Mouse (Mus musculus) embryonic fibroblast, embryonic 13.5 days (primary cell): ENCODE results near the gene Gm20661.

Experiments used
- CTCF ChIP-seq: IDR thresholded peaks from 2 replicates; pipeline ENCODE4 v1.5.1; 2011; ENCODE audit warnings: mild to moderate bottlenecking, control low read depth, low read length, moderate library complexity, borderline replicate concordance; ENCODE audit not compliant: insufficient read depth
- POLR2A ChIP-seq: IDR thresholded peaks from 2 replicates; pipeline ENCODE4 v1.6.1; 2011; ENCODE audit warnings: low read depth, mild to moderate bottlenecking, control low read depth, low read length, moderate library complexity

- TF ChIP-seq CTCF (no peak), POLR2A (no peak)
Measured at GRCm38 (mm10) chr9:108035331-108036156, 52.7 kb downstream of the Gm20661 start.
